Mouse (Mus musculus): ENCODE data around the gene Arl1. TPM values are rescaled to one million over a fixed set of nuclear protein-coding genes. Genes with fewer than 3 reads are reported as not detected.

Arl1 gene
- 179 and 190 TPM in 2 replicates for polyA plus RNA-seq (2016; fragmentation: Nextera tagmentation; extraction: Ambion mirVana)

DNA sequence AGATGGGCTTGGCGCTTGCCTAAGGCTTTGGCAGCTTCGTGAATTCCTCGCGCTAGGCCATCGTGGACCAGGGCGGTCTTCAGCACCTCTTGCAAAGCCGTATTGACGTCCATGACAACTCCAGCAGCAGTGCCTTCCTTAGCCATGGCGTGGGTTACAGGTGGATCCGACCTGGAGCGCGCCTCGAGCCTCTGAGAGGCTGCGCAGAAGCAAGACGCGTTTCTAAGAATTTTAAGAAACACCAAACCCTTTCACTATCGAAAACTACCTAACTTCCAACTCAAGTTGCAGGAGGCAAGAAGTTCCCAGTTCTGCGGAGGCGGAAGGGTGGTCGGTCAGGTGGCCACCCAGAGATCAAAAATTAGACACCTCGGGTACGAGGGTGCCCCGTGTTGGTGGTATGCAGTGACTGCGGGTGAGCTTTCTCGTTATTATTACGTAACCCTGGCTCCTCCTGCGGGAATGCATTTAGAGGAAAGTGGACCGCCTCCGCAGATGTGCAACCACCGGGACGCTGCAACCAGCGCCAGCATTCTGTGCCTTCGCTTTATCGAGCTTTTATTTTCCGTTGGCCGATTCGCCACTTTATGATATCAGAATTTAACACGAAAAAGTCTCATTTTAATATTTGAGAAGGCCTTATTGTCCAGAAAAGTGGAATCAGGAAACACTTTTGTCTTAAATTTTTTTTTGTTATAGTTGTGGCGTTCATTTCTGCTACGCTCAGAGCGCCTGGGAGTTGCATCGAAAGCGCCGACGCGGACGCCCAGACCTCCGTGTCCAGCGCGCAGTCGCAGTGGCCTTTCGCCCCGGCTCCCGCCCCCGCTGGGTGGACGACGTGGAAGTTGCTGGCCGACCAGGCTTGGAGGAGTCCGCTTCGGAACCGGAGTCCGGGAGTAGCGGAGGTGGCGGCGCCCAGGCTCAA is at the start of gene Arl1:
Gene Arl1, plus strand, starts transcription at position 288 of the 925 bp plus-strand sequence.
- Histone ChIP-seq H3K4me1 (replicated peaks) (peaks cover 15% of the 10 kb centered on the region), H3K36me3 (peaks cover under 1% of the 10 kb centered on the region), H3K9me3 (no peaks in the 10 kb centered on the region), H3K4me3 (replicated peaks) (peak within 1 kb of the TSS; percentile 91), H3K27me3 (no peaks in the 10 kb centered on the region), H3K27ac (peak within 1 kb of the TSS; percentile 86), H3K4me2 (peak within 1 kb of the TSS; percentile 86), H3K9ac (replicated peaks) (peak within 1 kb of the TSS; percentile 94)
- under 1% methylated on average over 65 of the region's 65 CpGs for WGBS
- peak; percentile 93 for ATAC-seq (ENCODE audit: insufficient number of reproducible peaks, insufficient read depth, low FRiP score, low TSS enrichment, low read depth)

DNA sequence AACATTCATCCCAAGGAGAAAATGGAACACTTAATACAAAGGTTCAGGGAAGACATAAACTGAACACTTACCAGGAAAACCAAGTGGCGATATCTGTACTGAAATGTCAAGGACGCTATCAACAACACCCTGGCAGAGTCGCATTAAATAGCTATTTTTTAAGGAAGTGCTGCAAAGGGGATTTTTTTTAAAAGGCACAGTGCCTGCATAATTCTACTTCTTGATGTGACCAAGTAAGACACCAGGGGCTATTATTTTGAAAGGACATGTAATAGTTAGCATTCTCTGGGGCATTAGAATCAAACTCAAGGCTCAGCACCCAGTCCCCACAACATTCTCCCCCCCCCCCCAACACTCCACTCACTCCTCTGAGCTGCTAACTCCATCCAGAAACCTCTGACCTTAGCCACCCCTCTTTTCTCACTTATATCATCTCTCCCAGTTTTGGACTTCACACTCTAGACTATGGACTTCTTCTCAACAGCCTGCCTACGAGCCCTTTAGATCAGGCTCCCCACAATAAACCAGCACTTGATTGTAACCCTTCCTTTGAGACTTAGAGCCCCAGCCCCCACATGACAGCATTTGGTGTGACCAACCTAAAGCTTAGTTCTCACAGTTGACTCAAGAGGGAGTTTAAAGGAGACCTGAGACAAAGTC is 47.6 kb upstream of the Arl1 start:
- H3K27ac ChIP-seq = no peak overlapping the region
- no peaks in the 10 kb centered on the region for H3K9me3 ChIP-seq
- H3K4me2 ChIP-seq = no peak overlapping the region
- WGBS = 82% methylated on average over 4 of the region's 4 CpGs
- no peaks in the 10 kb centered on the region for H3K27me3 ChIP-seq
- no peak for ATAC-seq (ENCODE audit: insufficient number of reproducible peaks, insufficient read depth, low FRiP score, low TSS enrichment, low read depth)
- H3K4me1 ChIP-seq (replicated peaks) = no peaks in the 10 kb centered on the region
- no peak overlapping the region for H3K9ac ChIP-seq (replicated peaks)
- H3K4me3 ChIP-seq (replicated peaks) = no peak overlapping the region
- H3K36me3 ChIP-seq = no peaks in the 10 kb centered on the region

DNA sequence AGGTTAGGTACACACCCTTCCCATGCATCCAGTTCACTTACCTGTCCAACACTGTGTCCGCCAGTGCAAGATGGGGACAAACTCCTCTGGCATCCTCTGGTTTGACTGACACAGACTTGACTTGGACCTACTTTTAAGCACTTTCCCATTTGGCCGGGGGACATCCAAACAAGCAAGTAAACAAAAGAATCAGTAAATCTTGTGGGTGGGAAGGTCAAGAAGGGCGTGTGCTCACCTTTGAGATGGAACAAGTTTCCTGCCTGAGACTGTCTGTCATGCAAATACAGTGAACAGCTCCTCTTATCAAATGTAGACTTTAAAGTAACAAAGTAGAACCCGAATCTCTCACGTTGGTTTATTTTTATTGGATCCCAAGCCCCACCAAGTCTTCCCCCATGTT is 45.7 kb upstream of the Arl1 start, which contains the start of gene Spic:
Gene Spic, minus strand, starts transcription at position 91 of the 400 bp plus-strand sequence.
- Histone ChIP-seq H3K36me3 (no peaks in the 10 kb centered on the region), H3K4me2 (no peak within 1 kb of the TSS), H3K9ac (replicated peaks) (no peak within 1 kb of the TSS), H3K27ac (no peak within 1 kb of the TSS), H3K4me1 (replicated peaks) (no peaks in the 10 kb centered on the region), H3K27me3 (no peaks in the 10 kb centered on the region), H3K4me3 (replicated peaks) (no peak within 1 kb of the TSS), H3K9me3 (no peaks in the 10 kb centered on the region)
- ATAC-seq (ENCODE audit: insufficient number of reproducible peaks, insufficient read depth, low FRiP score, low TSS enrichment, low read depth) = no peak
- 72% methylated on average over 5 of the region's 5 CpGs for WGBS

DNA sequence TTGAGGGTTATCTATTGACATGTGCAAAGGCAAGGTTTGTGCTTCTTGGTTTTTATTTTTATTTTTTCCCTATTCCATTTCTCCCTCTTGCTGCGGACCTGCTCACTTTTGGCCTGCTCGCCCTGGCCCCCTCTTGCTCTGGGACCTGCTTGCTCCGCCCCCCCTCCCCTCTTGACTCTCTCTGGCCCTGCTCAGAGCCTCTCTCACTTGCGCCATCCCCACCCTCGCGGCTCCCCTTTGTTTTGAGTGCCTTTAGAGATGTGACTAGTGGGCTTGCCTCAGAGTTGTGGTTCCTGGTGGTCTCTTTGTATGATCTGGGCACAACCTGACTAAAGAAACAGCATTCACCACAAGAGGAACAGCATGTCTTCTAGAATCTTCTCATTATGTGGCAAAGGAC is 29.7 kb upstream of the Arl1 start:
- H3K27ac ChIP-seq = no peak overlapping the region
- H3K4me3 ChIP-seq (replicated peaks) = no peak overlapping the region
- no peak overlapping the region for H3K9ac ChIP-seq (replicated peaks)
- no peaks in the 10 kb centered on the region for H3K27me3 ChIP-seq
- WGBS = 76% methylated on average over 6 of the region's 6 CpGs
- no peak overlapping the region for H3K4me2 ChIP-seq
- peaks cover 4% of the 10 kb centered on the region; the same call in 1 of the 2 replicates for H3K9me3 ChIP-seq
- H3K4me1 ChIP-seq (replicated peaks) = no peaks in the 10 kb centered on the region
- H3K36me3 ChIP-seq = no peaks in the 10 kb centered on the region
- no peak for ATAC-seq (ENCODE audit: insufficient number of reproducible peaks, insufficient read depth, low FRiP score, low TSS enrichment, low read depth)

DNA sequence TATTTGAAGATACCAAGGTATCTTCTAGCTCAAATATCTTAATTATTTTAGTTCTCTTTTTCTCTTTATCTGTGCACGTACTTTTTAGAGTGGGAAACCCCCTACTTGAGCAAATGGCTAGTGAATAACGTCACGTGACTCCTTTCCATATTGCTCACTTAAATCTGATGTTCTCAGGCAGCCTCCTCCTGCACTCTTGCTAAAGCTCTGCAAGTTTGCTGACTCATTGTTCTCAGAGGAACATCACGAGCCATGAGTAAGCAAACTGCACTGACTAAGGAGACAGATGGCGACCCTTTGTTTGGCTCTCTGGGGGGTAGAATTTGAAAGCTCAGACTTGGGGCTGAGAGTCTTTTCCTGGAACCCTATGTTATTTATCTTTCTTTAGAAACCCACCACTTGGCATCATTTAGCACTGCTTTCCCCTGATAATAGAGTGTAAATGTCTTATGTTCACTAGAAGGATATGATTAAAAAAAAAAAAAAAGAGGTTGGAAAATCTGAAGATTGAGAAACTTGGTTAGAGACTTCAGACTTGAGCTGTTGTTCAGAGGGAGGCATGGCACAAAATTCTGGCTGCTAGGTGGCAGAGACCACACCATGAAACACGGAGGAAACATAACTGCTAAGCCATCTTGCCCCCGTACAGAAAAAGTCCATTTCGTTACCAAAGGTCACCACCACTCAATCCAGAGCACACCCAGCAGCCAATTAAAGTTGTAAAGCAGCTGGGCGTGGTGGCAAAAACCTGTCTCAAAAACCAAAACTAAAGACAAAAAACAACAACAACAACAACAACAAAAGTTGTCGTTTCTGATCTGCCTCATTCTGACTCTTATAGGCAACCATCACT is 21.8 kb upstream of the Arl1 start:
- no peaks in the 10 kb centered on the region for H3K27me3 ChIP-seq
- no peak overlapping the region for H3K9ac ChIP-seq (replicated peaks)
- peaks cover 1% of the 10 kb centered on the region; the same call in 1 of the 2 replicates for H3K9me3 ChIP-seq
- WGBS = 63% methylated on average over 10 of the region's 10 CpGs
- ATAC-seq (ENCODE audit: insufficient number of reproducible peaks, insufficient read depth, low FRiP score, low TSS enrichment, low read depth) = no peak
- H3K27ac ChIP-seq = no peak overlapping the region
- no peaks in the 10 kb centered on the region for H3K36me3 ChIP-seq
- no peak overlapping the region for H3K4me3 ChIP-seq (replicated peaks)
- H3K4me1 ChIP-seq (replicated peaks) = no peaks in the 10 kb centered on the region
- H3K4me2 ChIP-seq = no peak overlapping the region

DNA sequence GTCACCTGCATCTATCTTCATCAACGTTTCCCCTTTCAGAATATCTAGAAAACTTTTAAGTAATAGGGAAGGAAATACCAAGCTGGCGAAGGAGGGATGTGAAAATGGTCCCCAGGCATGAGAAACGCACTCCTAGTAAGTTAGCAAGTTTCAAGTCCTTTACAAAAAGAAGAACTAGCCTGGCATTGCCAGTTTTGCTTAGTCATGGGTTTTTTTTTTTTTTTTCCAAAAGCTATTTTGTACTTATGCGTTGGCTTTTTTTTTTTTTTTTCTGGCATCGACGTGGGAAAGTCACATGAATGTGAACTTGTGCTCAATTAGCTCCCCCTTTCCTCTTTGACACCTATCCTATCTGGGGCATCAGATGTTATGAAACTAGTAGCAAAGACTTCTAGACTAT is 18.3 kb upstream of the Arl1 start:
- Histone ChIP-seq H3K27me3 (no peaks in the 10 kb centered on the region), H3K4me2 (no peak overlapping the region)
- 87% methylated on average over 6 of the region's 6 CpGs for WGBS

DNA sequence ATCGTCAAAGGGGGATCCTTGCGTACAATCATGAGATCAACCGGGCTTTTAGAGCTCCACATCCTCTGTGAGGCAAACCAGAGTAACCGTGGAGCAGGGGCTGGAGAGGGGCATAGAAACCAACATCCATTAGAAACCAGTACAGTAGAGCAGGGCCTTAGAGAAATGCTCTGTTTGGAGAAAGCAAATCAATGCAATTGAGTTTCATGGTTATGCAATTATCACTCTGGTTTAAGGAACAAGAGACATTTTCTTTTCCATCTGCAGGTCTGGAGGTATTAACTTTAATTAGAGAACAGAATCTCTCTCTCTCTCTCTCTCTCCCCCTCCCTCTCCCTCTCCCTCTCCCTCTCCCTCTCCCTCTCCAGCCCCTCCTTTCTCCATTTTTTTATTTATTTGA is 15.9 kb upstream of the Arl1 start:
- no peak overlapping the region for H3K27ac ChIP-seq
- H3K4me2 ChIP-seq = no peak overlapping the region
- H3K27me3 ChIP-seq = no peaks in the 10 kb centered on the region
- H3K9ac ChIP-seq (replicated peaks) = no peak overlapping the region
- H3K36me3 ChIP-seq = no peaks in the 10 kb centered on the region
- no peak overlapping the region for H3K4me3 ChIP-seq (replicated peaks)
- 77% methylated on average over 4 of the region's 4 CpGs for WGBS
- no peaks in the 10 kb centered on the region for H3K4me1 ChIP-seq (replicated peaks)
- no peak for ATAC-seq (ENCODE audit: insufficient number of reproducible peaks, insufficient read depth, low FRiP score, low TSS enrichment, low read depth)
- no peaks in the 10 kb centered on the region for H3K9me3 ChIP-seq

More for the DNA sequence above, 18.3 kb upstream of the Arl1 start:
- Histone ChIP-seq H3K4me1 (replicated peaks) (no peaks in the 10 kb centered on the region), H3K9ac (replicated peaks) (no peak overlapping the region), H3K27ac (no peak overlapping the region), H3K36me3 (no peaks in the 10 kb centered on the region), H3K9me3 (no peaks in the 10 kb centered on the region), H3K4me3 (replicated peaks) (no peak overlapping the region)
- no peak for ATAC-seq (ENCODE audit: insufficient number of reproducible peaks, insufficient read depth, low FRiP score, low TSS enrichment, low read depth)

DNA sequence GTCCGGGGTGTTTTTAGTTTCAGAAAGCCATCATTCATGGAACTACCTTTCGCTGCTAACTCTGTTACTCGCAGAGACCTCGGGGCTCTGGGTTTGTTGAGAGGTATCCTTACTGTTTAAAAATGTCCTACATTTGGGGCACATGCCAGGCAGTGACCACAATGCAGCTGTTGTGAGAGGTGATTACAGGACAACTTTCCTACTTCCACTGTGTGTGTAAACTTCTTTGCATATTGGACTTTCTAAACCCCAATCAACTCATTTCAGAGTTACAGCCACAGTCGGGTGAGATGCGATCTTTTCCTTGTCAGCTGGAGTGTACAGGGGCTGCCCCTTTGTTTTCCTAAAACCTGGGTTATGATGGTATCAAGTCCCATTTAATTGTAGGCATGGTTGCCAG is 15.0 kb upstream of the Arl1 start:
- Histone ChIP-seq H3K4me3 (replicated peaks) (no peak overlapping the region), H3K36me3 (no peaks in the 10 kb centered on the region), H3K4me2 (no peak overlapping the region), H3K9ac (replicated peaks) (no peak overlapping the region), H3K27ac (no peak overlapping the region), H3K4me1 (replicated peaks) (no peaks in the 10 kb centered on the region), H3K27me3 (no peaks in the 10 kb centered on the region), H3K9me3 (no peaks in the 10 kb centered on the region)
- WGBS = 83% methylated on average over 6 of the region's 6 CpGs
- ATAC-seq (ENCODE audit: insufficient number of reproducible peaks, insufficient read depth, low FRiP score, low TSS enrichment, low read depth) = no peak

DNA sequence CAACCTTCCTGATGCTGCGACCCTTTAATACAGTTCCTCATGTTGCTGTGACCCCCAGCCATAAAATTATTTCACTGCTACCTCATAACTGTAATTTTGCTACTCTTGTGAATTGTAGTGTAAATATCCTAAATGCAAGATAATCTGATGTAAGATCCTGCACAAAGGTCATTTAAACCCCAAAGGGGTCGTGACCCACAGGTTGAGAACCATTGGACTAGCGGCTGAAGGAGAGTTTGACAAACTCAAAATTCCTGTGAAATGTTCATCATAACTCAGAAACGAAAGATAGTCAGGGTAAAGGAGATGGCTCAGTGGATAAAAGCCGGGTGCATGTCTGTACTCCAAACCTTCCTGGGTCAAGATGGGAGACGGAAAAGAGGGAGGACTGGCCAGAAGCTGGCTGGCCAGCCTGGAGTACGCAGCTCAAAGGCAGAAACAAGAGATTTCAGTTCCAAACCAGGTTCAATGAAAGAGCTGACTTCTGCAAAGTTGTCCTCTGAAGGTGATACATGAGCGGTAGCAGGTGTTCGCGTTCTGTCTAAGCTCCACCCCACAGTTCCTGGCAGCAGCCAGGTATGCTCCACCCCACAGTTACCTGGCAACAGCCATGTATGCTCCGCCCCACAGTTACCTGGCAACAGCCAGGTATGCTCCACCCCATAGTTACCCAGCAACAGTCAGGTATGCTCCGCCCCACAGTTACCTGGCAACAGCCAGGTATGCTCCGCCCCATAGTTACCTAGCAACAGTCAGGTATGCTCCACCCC is 13.5 kb upstream of the Arl1 start:
- Histone ChIP-seq H3K27ac (no peak overlapping the region), H3K4me1 (replicated peaks) (no peaks in the 10 kb centered on the region), H3K4me2 (no peak overlapping the region), H3K36me3 (no peaks in the 10 kb centered on the region), H3K27me3 (no peaks in the 10 kb centered on the region), H3K9ac (replicated peaks) (no peak overlapping the region), H3K4me3 (replicated peaks) (no peak overlapping the region), H3K9me3 (no peaks in the 10 kb centered on the region)
- no peak for ATAC-seq (ENCODE audit: insufficient number of reproducible peaks, insufficient read depth, low FRiP score, low TSS enrichment, low read depth)
- WGBS = 47% methylated on average over 13 of the region's 13 CpGs

DNA sequence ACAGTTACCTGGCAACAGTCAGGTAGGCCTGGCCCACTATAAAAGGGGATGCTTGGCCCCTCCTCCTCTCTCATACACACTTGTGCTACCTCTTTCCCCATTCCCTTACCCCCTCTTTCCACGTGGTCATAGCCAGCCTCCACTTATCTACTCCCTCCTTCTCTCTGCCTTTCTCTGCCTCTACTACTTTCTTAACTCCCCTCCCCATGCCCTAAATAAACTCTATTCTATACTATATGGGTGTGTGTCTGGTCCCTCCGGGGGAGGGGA is 13.0 kb upstream of the Arl1 start:
- Histone ChIP-seq H3K27me3 (no peaks in the 10 kb centered on the region), H3K4me3 (replicated peaks) (no peak overlapping the region), H3K36me3 (no peaks in the 10 kb centered on the region), H3K4me1 (replicated peaks) (no peaks in the 10 kb centered on the region), H3K4me2 (no peak overlapping the region), H3K9me3 (no peaks in the 10 kb centered on the region), H3K9ac (replicated peaks) (no peak overlapping the region), H3K27ac (no peak overlapping the region)
- no peak for ATAC-seq (ENCODE audit: insufficient number of reproducible peaks, insufficient read depth, low FRiP score, low TSS enrichment, low read depth)
- WGBS = 49% methylated on average over 2 of the region's 2 CpGs

Data from limb, embryonic 12.5 days (tissue).